Mouse (Mus musculus) ES-E14 (cell line): ENCODE measurements around the gene Bard1. TPM values are rescaled to one million over a fixed set of nuclear protein-coding genes. Genes with fewer than 3 reads are reported as not detected.

Source experiments
- DNase-seq: peaks from one replicate; pipeline ENCODE4 v3.0.0-alpha.2; 2013; ENCODE audit warnings: low read depth, low spot score
- H3K27ac ChIP-seq: 2 replicates; pipeline ENCODE4 v1.5.1; 2012; ENCODE audit warnings: low read depth, mild to moderate bottlenecking, low read length, moderate library complexity, mixed read lengths; ENCODE audit not compliant: poor library complexity, insufficient read depth, severe bottlenecking
- H3K36me3 ChIP-seq: 2 replicates; pipeline ENCODE4 v1.6.1; 2012; ENCODE audit warnings: mild to moderate bottlenecking, low read length, moderate library complexity, mixed read lengths; ENCODE audit not compliant: control insufficient read depth, poor library complexity, insufficient read depth, severe bottlenecking
- H3K4me1 ChIP-seq, 2 experiments: fragments of 150-350 bp in 1 of 2; sonication (generic) in 1 of 2; 2 replicates each; pipeline ENCODE4 v1.6.1; 2012; ENCODE audit warnings: low read length in 2 of 2, mild to moderate bottlenecking in 1 of 2, mixed read lengths in 1 of 2; ENCODE audit not compliant: control insufficient read depth in 2 of 2, insufficient read depth in 2 of 2, poor library complexity in 1 of 2
- H3K4me3 ChIP-seq, 2 experiments: fragments of 150-350 bp in 1 of 2; sonication (generic) in 1 of 2; 2 replicates each; pipeline ENCODE4 v1.5.1; 2012; ENCODE audit warnings: low read length in 2 of 2, low read depth in 1 of 2, mild to moderate bottlenecking in 1 of 2, mixed read lengths in 1 of 2; ENCODE audit not compliant: insufficient read depth in 1 of 2, poor library complexity in 1 of 2, severe bottlenecking in 1 of 2
- H3K9ac ChIP-seq: 2 replicates; pipeline ENCODE4 v1.6.1; 2012; ENCODE audit warnings: low read depth, mild to moderate bottlenecking, low read length, mixed read lengths; ENCODE audit not compliant: poor library complexity, insufficient read depth, severe bottlenecking
- H3K9me3 ChIP-seq: fragments of 150-350 bp; sonication (generic); 2 replicates; pipeline ENCODE4 v1.6.1; 2012; ENCODE audit warnings: low read depth, mild to moderate bottlenecking, low read length; ENCODE audit not compliant: control insufficient read depth, insufficient read depth
- CHD2 ChIP-seq: IDR thresholded peaks from 2 replicates; pipeline ENCODE4 v1.6.1; 2014; ENCODE audit warnings: mild to moderate bottlenecking, low read depth, low read length, inconsistent platforms
- HCFC1 ChIP-seq: IDR thresholded peaks from 2 replicates; pipeline ENCODE4 v1.6.1; 2012; ENCODE audit warnings: low read length, inconsistent platforms, borderline replicate concordance; ENCODE audit not compliant: insufficient read depth
- MAFK ChIP-seq: IDR thresholded peaks from 2 replicates; pipeline ENCODE4 v1.6.1; 2014; ENCODE audit warnings: mild to moderate bottlenecking, low read depth, low read length, inconsistent platforms; ENCODE audit not compliant: insufficient read depth
- ZC3H11A ChIP-seq: IDR thresholded peaks from 2 replicates; pipeline ENCODE4 v1.6.1; 2012; ENCODE audit warnings: low read depth, mild to moderate bottlenecking, inconsistent platforms, low read length, borderline replicate concordance
- ZNF384 ChIP-seq: IDR thresholded peaks from 2 replicates; pipeline ENCODE4 v1.6.1; 2012; ENCODE audit warnings: low read depth, low read length, inconsistent platforms
- in situ Hi-C, 2 experiments: fragments of 600-800 bp; cut with MboI; formaldehyde crosslinking; loops; one replicate each; pipeline ENCODE4 v1.15.1; 2025; ENCODE audit warnings: low sequenced_read_pairs in 2 of 2, inconsistent platforms in 1 of 2; ENCODE audit not compliant: unreplicated experiment in 2 of 2
- total RNA-seq: library from RNA; depleted of rRNA; stranded (reverse); fragments of 300-350 nt; gene quantifications from 2 replicates; pipeline ENCODE4 v1.2.3, GENCODE M21; 2012

Bard1 gene
- total RNA-seq, 1 experiment = 17.8 TPM

GRCm38 (mm10) chr1:71068728-71069304 lies 34.1 kb downstream of the Bard1 start:
- in situ Hi-C loops = no loop called here

GRCm38 (mm10) chr1:71063885-71064492 lies 39.0 kb downstream of the Bard1 start:
- no peak overlapping the region for H3K9ac ChIP-seq
- TF ChIP-seq ZNF384 = no peak
- no peak for TF ChIP-seq ZC3H11A
- no peak for TF ChIP-seq CHD2
- no peak for TF ChIP-seq MAFK
- TF ChIP-seq HCFC1 = no peak
- no peak overlapping the region for H3K4me3 ChIP-seq
- H3K4me1 ChIP-seq = no peaks in the 10 kb centered on the region
- DNase-seq = no peak
- peaks cover 6% of the 10 kb centered on the region; the same call in 1 of the 2 replicates for H3K36me3 ChIP-seq
- no peaks in the 10 kb centered on the region for H3K9me3 ChIP-seq
- in situ Hi-C loops = no loop called here
- H3K27ac ChIP-seq = no peak overlapping the region

More at GRCm38 (mm10) chr1:71068728-71069304, 34.1 kb downstream of the Bard1 start:
- no peak for DNase-seq
- Histone ChIP-seq H3K36me3 (peaks cover 8% of the 10 kb centered on the region), H3K9ac (no peak overlapping the region), H3K4me1 (no peaks in the 10 kb centered on the region), H3K4me3 (no peak overlapping the region), H3K27ac (no peak overlapping the region), H3K9me3 (no peaks in the 10 kb centered on the region)
- TF ChIP-seq MAFK (no peak), ZNF384 (no peak), ZC3H11A (no peak), HCFC1 (no peak), CHD2 (no peak)

GRCm38 (mm10) chr1:71056143-71056542 lies 46.8 kb downstream of the Bard1 start:
- no peak for DNase-seq
- Histone ChIP-seq H3K36me3 (peaks cover 10% of the 10 kb centered on the region), H3K4me3 (no peak overlapping the region), H3K27ac (no peak overlapping the region), H3K9me3 (no peaks in the 10 kb centered on the region), H3K4me1 (no peaks in the 10 kb centered on the region), H3K9ac (no peak overlapping the region)
- TF ChIP-seq ZC3H11A (no peak), MAFK (no peak), CHD2 (no peak), HCFC1 (no peak), ZNF384 (no peak)
- in situ Hi-C loops = no loop called here

GRCm38 (mm10) chr1:71055454-71055853 lies 47.5 kb downstream of the Bard1 start:
- no peaks in the 10 kb centered on the region for H3K9me3 ChIP-seq
- DNase-seq = no peak
- H3K4me3 ChIP-seq = no peak overlapping the region
- peaks cover 10% of the 10 kb centered on the region for H3K36me3 ChIP-seq
- TF ChIP-seq CHD2 = no peak
- H3K27ac ChIP-seq = no peak overlapping the region
- no peaks in the 10 kb centered on the region for H3K4me1 ChIP-seq
- in situ Hi-C loops = no loop called here
- no peak overlapping the region for H3K9ac ChIP-seq

- in situ Hi-C loops = no loop called here
- Histone ChIP-seq H3K9me3 (no peaks in the 10 kb centered on the region), H3K4me3 (no peak overlapping the region), H3K27ac (no peak overlapping the region), H3K4me1 (no peaks in the 10 kb centered on the region), H3K36me3 (peaks cover 15% of the 10 kb centered on the region), H3K9ac (no peak overlapping the region)
- no peak for TF ChIP-seq CHD2
- TF ChIP-seq HCFC1 = no peak
- no peak for TF ChIP-seq ZC3H11A
- TF ChIP-seq ZNF384 = no peak
- TF ChIP-seq MAFK = no peak
- DNase-seq = no peak
Observed at GRCm38 (mm10) chr1:71052756-71053155, 50.2 kb downstream of the Bard1 start.
